Mouse (Mus musculus) spleen, adult 2 months (tissue): ENCODE data around the gene Arhgef17. TPM values are rescaled to one million over a fixed set of nuclear protein-coding genes. Genes with fewer than 3 reads are reported as not detected.

Experiments
- DNase-seq, 2 experiments: peaks; one replicate each; pipeline versions ENCODE4 v3.0.0 to v3.0.0-alpha.2; 2012 to 2021; ENCODE audit warnings: low spot score in 2 of 2, low read depth in 1 of 2
- H3K27ac ChIP-seq: fragments of 200-500 bp; 2 replicates; pipeline ENCODE4 v1.5.1; 2012; ENCODE audit warnings: low read length, inconsistent platforms; ENCODE audit not compliant: insufficient read depth
- H3K27me3 ChIP-seq: fragments of 200-500 bp; 2 replicates; pipeline ENCODE4 v1.6.1; 2012; ENCODE audit warnings: mild to moderate bottlenecking, moderate library complexity, low read length, inconsistent platforms; ENCODE audit not compliant: control insufficient read depth, insufficient read depth
- H3K36me3 ChIP-seq: fragments of 200-500 bp; 2 replicates; pipeline ENCODE4 v1.6.1; 2012; ENCODE audit warnings: mild to moderate bottlenecking, low read length, inconsistent platforms; ENCODE audit not compliant: control insufficient read depth, insufficient read depth
- H3K4me1 ChIP-seq: fragments of 200-500 bp; 2 replicates; pipeline ENCODE4 v1.6.1; 2011; ENCODE audit warnings: inconsistent platforms; ENCODE audit not compliant: control insufficient read depth, insufficient read depth, insufficient read length
- H3K4me3 ChIP-seq: fragments of 200-500 bp; 2 replicates; pipeline ENCODE4 v1.5.1; 2011; ENCODE audit warnings: mild to moderate bottlenecking, inconsistent platforms; ENCODE audit not compliant: insufficient read depth, insufficient read length; ENCODE audit errors: extremely low read depth
- CTCF ChIP-seq: fragments of 200-500 bp; IDR thresholded peaks from 2 replicates; pipeline ENCODE4 v1.5.1; 2011; ENCODE audit warnings: mild to moderate bottlenecking, inconsistent platforms; ENCODE audit not compliant: insufficient read depth, insufficient read length, insufficient replicate concordance; ENCODE audit errors: extremely low read depth
- POLR2A ChIP-seq: fragments of 200-500 bp; IDR thresholded peaks from 2 replicates; pipeline ENCODE4 v1.6.1; 2011; ENCODE audit warnings: low read depth, low read length, inconsistent platforms
- whole genome bisulfite sequencing: fragments of 180-500 bp; shearing (Covaris S2); methylation state at CpG from one replicate; pipeline ENCODE4 v1.1.7; 2018; 5-methylcytosine and 5-hydroxymethylcytosine counted together
- polyA plus RNA-seq: library from polyadenylated mRNA; depleted of rRNA; stranded (reverse); fragments of >200 nt; gene quantifications from 2 replicates; pipeline ENCODE4 v1.2.3, GENCODE M21; 2012

The Arhgef17 gene
- polyA plus RNA-seq, 1 experiment, result 12.3 TPM

DNA sequence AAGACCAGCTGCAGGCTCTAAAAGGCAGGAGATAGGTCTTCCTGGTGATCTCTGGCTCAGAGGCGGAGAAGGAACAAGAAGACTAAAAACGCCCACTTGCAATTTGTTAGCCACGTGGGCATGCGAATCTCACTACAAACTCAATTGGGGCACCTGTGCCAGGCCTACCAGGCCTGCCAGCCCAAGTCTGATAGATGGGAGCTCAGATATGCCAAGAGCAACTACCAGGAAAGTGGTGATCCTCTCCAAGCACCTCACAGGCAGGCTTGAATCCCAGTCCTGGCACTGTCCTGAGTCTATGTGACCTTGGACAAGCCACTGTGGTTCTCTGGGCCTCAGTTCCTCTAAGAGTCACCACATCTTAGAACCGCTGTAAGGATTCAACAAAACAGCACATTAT is 70.7 kb downstream of the Arhgef17 start:
- Histone ChIP-seq H3K36me3 (0 out of 2 replicates have a peak, but pooled peaks cover 2% of the 10 kb centered on the region), H3K4me1 (peaks cover 34% of the 10 kb centered on the region), H3K4me3 (no peak overlapping the region), H3K27me3 (no peaks in the 10 kb centered on the region), H3K27ac (no peak overlapping the region)
- 76% methylated on average over 5 of the region's 5 CpGs for WGBS
- DNase-seq, result no peak
- TF ChIP-seq CTCF, result no peak
- no peak for TF ChIP-seq POLR2A

DNA sequence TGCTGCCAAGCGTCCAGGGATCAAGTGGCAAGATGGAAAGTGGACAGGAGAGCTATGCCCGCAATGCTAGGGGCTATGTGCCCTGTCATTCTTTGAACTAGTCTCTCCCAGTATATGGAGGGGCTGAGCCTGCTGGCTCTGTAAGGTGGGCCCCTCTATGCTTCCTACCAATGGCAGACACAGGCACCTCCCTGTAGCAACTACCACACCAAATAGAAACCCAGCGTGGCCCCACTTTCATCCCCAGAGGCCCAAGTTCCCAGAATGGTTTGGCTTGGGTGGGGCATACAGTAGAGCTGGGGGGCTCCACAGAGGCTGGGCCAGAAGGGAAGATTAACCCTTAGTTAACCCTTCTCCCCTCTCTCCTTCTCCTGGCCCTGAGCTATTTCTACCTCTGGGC is 71.5 kb downstream of the Arhgef17 start:
- Histone ChIP-seq H3K4me1 (peaks cover 35% of the 10 kb centered on the region), H3K27ac (no peak overlapping the region)
- TF ChIP-seq CTCF, result no peak
- TF ChIP-seq POLR2A, result no peak

DNA sequence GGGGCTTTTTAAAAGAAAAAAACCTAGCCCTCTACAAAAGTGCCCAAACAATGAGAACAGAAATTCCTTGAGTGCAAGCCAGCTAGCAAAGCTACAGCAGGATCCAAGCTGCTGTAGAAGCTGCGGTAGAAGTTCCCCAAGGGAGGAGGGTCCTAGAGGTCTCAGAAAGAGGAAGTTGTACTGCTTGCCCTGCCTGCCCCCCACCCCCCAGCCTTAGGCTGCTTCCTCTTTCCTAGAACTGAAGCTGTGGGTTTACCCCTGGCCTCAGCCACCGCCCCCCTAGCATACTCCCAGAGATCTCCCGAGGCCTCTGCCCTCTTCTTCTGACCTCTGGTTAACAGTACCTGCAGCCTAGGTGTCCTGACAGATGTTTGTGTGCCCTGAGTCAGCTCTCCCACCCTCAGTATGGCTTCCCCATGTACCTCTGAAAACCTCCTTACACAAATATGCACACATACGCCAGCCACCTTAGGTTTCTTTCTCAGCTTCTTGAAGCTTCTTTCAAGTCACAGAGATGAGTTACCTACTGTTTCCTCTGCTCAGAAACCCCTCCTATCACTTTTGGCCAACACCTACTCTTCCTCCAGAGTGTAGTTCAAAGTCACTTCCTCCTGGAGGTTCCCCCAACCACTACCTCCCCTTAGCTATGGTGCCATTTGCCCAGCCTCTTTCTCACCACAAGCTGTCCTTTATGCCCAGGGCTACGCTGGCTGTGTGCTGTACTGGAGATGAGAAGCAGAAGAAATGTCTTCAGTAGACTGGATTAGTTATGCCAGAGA is 75.9 kb downstream of the Arhgef17 start:
- Histone ChIP-seq H3K27ac (peak overlapping the region; percentile 96), H3K4me1 (peaks cover 61% of the 10 kb centered on the region; the same call in 1 of the 2 replicates), H3K36me3 (0 out of 2 replicates have a peak, but pooled peaks cover 3% of the 10 kb centered on the region), H3K4me3 (peak overlapping the region; percentile 38), H3K27me3 (no peaks in the 10 kb centered on the region)
- TF ChIP-seq POLR2A (peak; percentile 49; the same call in 1 of the 2 replicates), CTCF (no peak)
- WGBS, result 7% methylated on average over 5 of the region's 5 CpGs
- peak; percentile 83 to 87 for DNase-seq

More for the DNA sequence above, 71.5 kb downstream of the Arhgef17 start:
- WGBS, result 59% methylated on average over 3 of the region's 3 CpGs
- Histone ChIP-seq H3K27me3 (no peaks in the 10 kb centered on the region), H3K36me3 (0 out of 2 replicates have a peak, but pooled peaks cover 2% of the 10 kb centered on the region), H3K4me3 (no peak overlapping the region)
- no peak for DNase-seq

DNA sequence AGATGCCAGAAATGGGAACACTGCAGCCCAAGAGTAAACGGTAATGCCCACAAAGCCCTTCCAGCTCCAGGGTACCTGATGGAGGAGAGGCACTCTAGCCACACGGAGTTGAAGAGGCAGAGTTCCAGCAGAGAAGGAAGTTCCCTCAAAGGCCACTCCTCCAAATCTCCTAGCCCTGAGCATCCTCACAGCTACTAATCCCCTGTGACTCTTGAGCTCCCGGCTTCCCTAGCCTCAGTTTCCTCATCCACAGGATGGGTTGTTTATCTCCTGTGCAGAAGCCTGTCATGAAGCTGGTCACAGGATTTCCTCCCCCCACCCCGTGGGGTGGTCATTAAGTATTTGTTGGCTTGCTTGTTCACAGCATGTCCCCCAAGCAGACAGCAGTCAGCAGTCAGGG is 76.6 kb downstream of the Arhgef17 start:
- Histone ChIP-seq H3K4me1 (peaks cover 56% of the 10 kb centered on the region; the same call in 1 of the 2 replicates), H3K27ac (peak overlapping the region; percentile 96), H3K4me3 (peak overlapping the region; percentile 38; the same call in 1 of the 2 replicates), H3K27me3 (no peaks in the 10 kb centered on the region), H3K36me3 (peaks cover 5% of the 10 kb centered on the region; the same call in 1 of the 2 replicates)
- no peak for TF ChIP-seq POLR2A
- TF ChIP-seq CTCF, result no peak
- WGBS, result 6% methylated on average over 4 of the region's 4 CpGs
- DNase-seq, result no peak

DNA sequence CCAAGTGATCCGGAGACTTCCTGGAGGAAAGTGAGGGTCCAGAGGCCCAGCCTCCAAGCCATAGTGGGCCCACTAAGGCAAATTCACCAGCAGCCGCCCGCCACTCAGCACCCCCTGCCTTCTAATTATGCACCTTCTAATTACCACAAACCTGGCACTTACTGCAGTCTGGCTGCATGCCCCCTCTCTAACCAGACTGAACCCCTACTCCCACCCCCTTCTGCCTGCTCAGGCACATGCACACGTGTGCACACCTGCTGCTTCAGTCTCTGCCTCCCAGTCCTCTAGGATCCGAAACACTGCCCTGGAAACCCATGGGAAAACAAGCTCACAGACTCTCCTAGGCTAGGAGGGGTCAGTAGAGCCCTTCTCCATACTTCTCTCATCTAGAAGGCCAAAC is 77.0 kb downstream of the Arhgef17 start:
- TF ChIP-seq CTCF, result no peak
- no peak for TF ChIP-seq POLR2A
- Histone ChIP-seq H3K27me3 (no peaks in the 10 kb centered on the region), H3K4me1 (peaks cover 56% of the 10 kb centered on the region; the same call in 1 of the 2 replicates), H3K4me3 (peak overlapping the region; percentile 38; the same call in 1 of the 2 replicates), H3K27ac (peak overlapping the region; percentile 96), H3K36me3 (peaks cover 6% of the 10 kb centered on the region; the same call in 1 of the 2 replicates)
- WGBS, result 17% methylated on average over 5 of the region's 5 CpGs
- DNase-seq, result no peak

DNA sequence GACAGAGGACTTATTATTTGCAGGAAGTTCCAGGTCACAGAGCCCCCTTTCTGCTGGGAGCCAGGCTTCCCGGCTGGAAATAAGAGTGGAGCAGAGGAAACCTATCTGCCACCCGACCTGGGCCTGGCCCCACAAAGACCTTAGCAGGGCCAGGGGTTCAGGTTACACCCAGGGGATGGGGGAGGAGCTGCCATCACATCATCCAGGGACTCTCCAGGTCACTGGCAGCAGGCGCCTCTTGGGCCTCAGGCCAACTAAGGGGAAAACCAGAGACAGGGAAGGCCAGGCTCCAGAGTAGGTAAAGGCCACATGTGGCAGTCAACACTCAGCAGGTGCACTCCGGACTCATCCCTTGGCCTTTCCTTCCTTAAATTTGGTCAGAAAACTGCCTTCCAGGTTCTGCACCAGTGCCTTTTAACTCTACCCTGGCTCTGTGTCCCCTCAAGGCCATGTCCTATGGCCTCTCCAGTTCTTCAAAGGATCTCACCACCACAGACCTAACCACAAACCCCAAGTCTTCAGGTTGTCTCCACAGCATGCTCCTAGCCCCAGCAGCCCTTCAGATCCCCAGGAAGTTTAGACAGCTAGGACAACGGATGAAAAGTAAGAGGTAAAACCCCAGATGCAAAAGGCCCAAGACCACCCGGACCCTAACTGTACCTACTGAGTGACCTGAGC is 77.6 kb downstream of the Arhgef17 start:
- peaks cover 11% of the 10 kb centered on the region; the same call in 1 of the 2 replicates for H3K36me3 ChIP-seq

More for the DNA sequence above, 77.6 kb downstream of the Arhgef17 start:
- WGBS, result 27% methylated on average over 6 of the region's 6 CpGs
- no peaks in the 10 kb centered on the region for H3K27me3 ChIP-seq
- peaks cover 56% of the 10 kb centered on the region; the same call in 1 of the 2 replicates for H3K4me1 ChIP-seq
- peak overlapping the region; percentile 38; the same call in 1 of the 2 replicates for H3K4me3 ChIP-seq
- DNase-seq, result no peak
- TF ChIP-seq CTCF (no peak), POLR2A (no peak)
- peak overlapping the region; percentile 96 for H3K27ac ChIP-seq
